Mouse (Mus musculus) small intestine, adult 2 months (tissue): ENCODE measurements around the gene Pcdh15.

ENCODE experiments used
- CTCF ChIP-seq: fragments of 200-500 bp; IDR thresholded peaks from 2 replicates; pipeline ENCODE4 v1.5.1; 2012; ENCODE audit warnings: low read depth, mild to moderate bottlenecking, control low read depth, inconsistent platforms, low read length, moderate library complexity, mixed read lengths; ENCODE audit not compliant: insufficient replicate concordance, insufficient read length; ENCODE audit errors: extremely low read depth
- POLR2A ChIP-seq: fragments of 200-500 bp; IDR thresholded peaks from 2 replicates; pipeline ENCODE4 v1.6.1; 2012; ENCODE audit warnings: low read depth, mild to moderate bottlenecking, control low read depth, inconsistent platforms, low read length, moderate library complexity

- no peak for TF ChIP-seq CTCF
- TF ChIP-seq POLR2A = no peak
Observed at GRCm38 (mm10) chr10:73887771-73888170, 788.6 kb downstream of the Pcdh15 start.
